Mouse (Mus musculus) heart, postnatal 0 days (tissue): ENCODE results near the gene Zfp541. TPM values are rescaled to one million over a fixed set of nuclear protein-coding genes. Genes with fewer than 3 reads are reported as not detected.

Source experiments
- ATAC-seq: fragments of 200-750 bp; cut with Nextera tagmentation; 2 replicates; pipeline ENCODE4 v1.8.0; 2017; ENCODE audit warnings: low read depth, moderate number of reproducible peaks, moderate library complexity; ENCODE audit not compliant: insufficient read depth
- DNase-seq: peaks from one replicate; pipeline ENCODE4 v3.0.0-alpha.2; 2016; ENCODE audit warnings: low spot score
- H3K27ac ChIP-seq: fragments of 300-500 bp; sonication (generic); 2 replicates; pipeline ENCODE4 v1.5.1; 2014; ENCODE audit warnings: low read depth, mild to moderate bottlenecking
- H3K27me3 ChIP-seq: fragments of 300-500 bp; sonication (generic); 2 replicates; pipeline ENCODE4 v1.6.1; 2014; ENCODE audit warnings: low read length, mixed read lengths; ENCODE audit not compliant: control insufficient read depth, insufficient read depth
- H3K36me3 ChIP-seq: fragments of 300-500 bp; sonication (generic); replicated peaks from 2 replicates; pipeline ENCODE4 v1.6.1; 2014; ENCODE audit warnings: low read length, mixed read lengths; ENCODE audit not compliant: control insufficient read depth, insufficient read depth
- H3K4me1 ChIP-seq: fragments of 300-500 bp; sonication (generic); 2 replicates; pipeline ENCODE4 v1.6.1; 2014; ENCODE audit warnings: antibody characterized with exemption; ENCODE audit not compliant: control insufficient read depth, insufficient read depth
- H3K4me2 ChIP-seq: fragments of 300-500 bp; sonication (generic); 2 replicates; pipeline ENCODE4 v1.6.1; 2014; ENCODE audit warnings: low read depth, mild to moderate bottlenecking, low read length, moderate library complexity
- H3K4me3 ChIP-seq: fragments of 300-500 bp; sonication (generic); 2 replicates; pipeline ENCODE4 v1.5.1; 2014; ENCODE audit warnings: low read depth, low read length
- H3K9ac ChIP-seq: fragments of 300-500 bp; sonication (generic); replicated peaks from 2 replicates; pipeline ENCODE4 v1.6.1; 2014; ENCODE audit warnings: low read depth, low read length, mixed read lengths
- H3K9me3 ChIP-seq: fragments of 300-500 bp; sonication (generic); replicated peaks from 2 replicates; pipeline ENCODE4 v1.6.1; 2016; ENCODE audit warnings: low read length; ENCODE audit not compliant: control insufficient read depth
- CTCF ChIP-seq: IDR thresholded peaks from 2 replicates; pipeline ENCODE4 v1.5.1; 2016; ENCODE audit warnings: antibody characterized with exemption, control low read depth, low read depth
- EP300 ChIP-seq: IDR thresholded peaks from 2 replicates; pipeline ENCODE4 v1.6.1; 2016; ENCODE audit warnings: antibody characterized with exemption, low read depth
- WGBS: fragments of 180-500 bp; shearing (Covaris S2); extraction: QIAGEN DNeasy Blood & Tissue Kit; methylation state at CpG from one replicate; pipeline ENCODE4 v1.1.7; 2014; 5-methylcytosine and 5-hydroxymethylcytosine counted together
- polyA plus RNA-seq: library from polyadenylated mRNA; unstranded; fragments of >200 nt; fragmentation: Nextera tagmentation; extraction: Ambion mirVana; gene quantifications from 2 replicates; pipeline ENCODE4 v1.2.1, GENCODE M21; 2015
- total RNA-seq: library from RNA; depleted of rRNA; stranded (reverse); fragments of >200 nt; gene quantifications from 2 replicates; pipeline ENCODE4 v1.2.3, GENCODE M21; 2014; ENCODE audit warnings: low replicate concordance; rRNA removed

Zfp541 gene
- 0.54 TPM in 1 of 2 replicates, not detected in the other for total RNA-seq
- not detected in 2 replicates for polyA plus RNA-seq

DNA sequence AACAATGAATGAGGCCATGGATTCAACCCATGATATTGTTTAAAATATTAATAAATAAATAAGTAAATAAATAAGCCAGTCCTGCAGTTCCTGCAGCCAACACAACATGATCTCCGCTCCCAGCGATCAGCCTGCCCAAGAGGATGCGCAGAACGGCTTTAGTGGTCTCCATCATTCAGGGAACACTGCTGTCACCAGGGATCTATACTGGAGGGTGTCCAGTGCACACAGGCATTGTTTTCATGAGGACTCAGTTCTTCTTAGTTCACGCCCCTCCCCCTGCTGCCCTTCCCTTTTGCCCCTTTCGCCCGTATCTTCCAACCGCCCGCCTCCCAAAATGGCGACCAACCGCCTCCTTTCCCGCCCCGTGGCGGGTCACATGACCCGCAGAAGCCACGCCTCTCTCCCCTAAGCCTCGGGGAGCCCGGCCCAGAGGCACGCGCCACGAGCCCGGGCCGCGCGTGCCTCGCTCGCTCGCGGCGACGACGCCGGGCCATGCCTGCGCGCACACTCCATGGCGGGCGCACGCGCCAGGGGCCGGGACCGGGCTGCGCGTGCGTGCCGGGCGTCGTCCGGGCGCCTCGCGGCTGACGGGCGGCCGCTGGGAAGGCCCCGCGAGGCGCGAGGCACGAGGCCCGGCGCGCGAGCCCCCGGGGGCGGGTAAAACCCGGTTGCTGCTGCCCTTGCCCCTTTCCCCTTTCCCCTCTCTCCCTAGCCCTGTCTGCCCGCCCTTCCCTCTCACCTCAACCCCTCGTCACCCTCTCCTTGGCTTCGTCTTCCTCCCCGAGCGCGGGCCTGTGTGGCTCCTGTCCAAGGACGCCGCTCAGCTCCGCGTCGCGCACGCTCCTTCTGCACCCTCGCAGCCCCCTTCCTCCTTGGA, at the start of gene Zfp541:
Zfp541 (plus strand) TSS at position 596 of the 880 bp plus-strand sequence.
- ATAC-seq: no peak
- no peak within 1 kb of the TSS for H3K27ac ChIP-seq
- 37% methylated on average over 60 of the region's 80 CpGs for WGBS

GRCm38 (mm10) chr7:16012576-16013263, 48.9 kb upstream of the Zfp541 start:
- H3K4me2 ChIP-seq: no peak overlapping the region
- no peak overlapping the region for H3K9ac ChIP-seq
- no peaks in the 10 kb centered on the region for H3K36me3 ChIP-seq
- H3K27ac ChIP-seq: no peak overlapping the region
- no peak for DNase-seq
- H3K27me3 ChIP-seq: no peaks in the 10 kb centered on the region
- WGBS: 68% methylated on average over 11 of the region's 11 CpGs
- TF ChIP-seq EP300: no peak
- peak; percentile 49 for TF ChIP-seq CTCF
- peaks cover 38% of the 10 kb centered on the region for H3K4me1 ChIP-seq
- H3K4me3 ChIP-seq: no peak overlapping the region
- no peaks in the 10 kb centered on the region for H3K9me3 ChIP-seq
- no peak for ATAC-seq

More for the DNA sequence above, at the start of gene Zfp541:
- H3K27me3 ChIP-seq: peaks cover 21% of the 10 kb centered on the region
- H3K9me3 ChIP-seq: peaks cover 11% of the 10 kb centered on the region; the same call in 1 of the 2 replicates
- no peak within 1 kb of the TSS; the same call in 1 of the 2 replicates for H3K4me3 ChIP-seq
- H3K36me3 ChIP-seq: no peaks in the 10 kb centered on the region
- no peak within 1 kb of the TSS for H3K4me2 ChIP-seq
- H3K4me1 ChIP-seq: no peaks in the 10 kb centered on the region
- H3K9ac ChIP-seq: no peak within 1 kb of the TSS
- no peak for DNase-seq
- TF ChIP-seq CTCF (no peak), EP300 (no peak)

DNA sequence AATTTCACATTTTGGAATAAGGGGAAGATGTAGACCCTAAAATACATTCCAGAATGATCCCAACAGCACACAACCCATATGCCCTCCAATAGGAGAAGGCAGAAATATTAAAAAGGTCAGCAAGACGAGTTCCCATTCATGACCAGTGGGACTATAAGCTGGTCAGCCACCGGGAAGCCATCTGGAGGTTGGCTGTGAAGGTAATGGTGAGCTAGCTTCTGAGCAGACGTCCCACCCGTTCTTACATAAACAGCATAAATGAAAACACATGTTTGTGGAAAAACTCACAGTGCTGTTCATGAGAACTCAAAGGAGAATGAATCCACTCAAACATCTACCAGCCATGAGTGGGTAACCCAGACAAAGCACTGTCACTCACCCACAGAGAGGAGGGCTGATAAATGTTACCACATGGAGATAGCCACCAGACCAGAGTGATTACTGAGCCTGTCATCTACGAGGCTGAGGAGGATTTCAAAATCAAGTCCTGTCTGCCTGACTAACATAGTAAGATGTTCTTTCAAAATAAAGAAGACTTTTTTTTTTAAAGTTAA, 47.8 kb upstream of the Zfp541 start:
- no peak for DNase-seq
- Histone ChIP-seq H3K4me1 (peaks cover 38% of the 10 kb centered on the region), H3K27ac (0 out of 2 replicates have a peak overlapping the region, but pooled peaks have one; percentile 78), H3K36me3 (no peaks in the 10 kb centered on the region), H3K9ac (no peak overlapping the region), H3K4me2 (no peak overlapping the region), H3K4me3 (no peak overlapping the region), H3K9me3 (no peaks in the 10 kb centered on the region), H3K27me3 (no peaks in the 10 kb centered on the region)
- WGBS: 82% methylated on average over 5 of the region's 5 CpGs
- TF ChIP-seq CTCF: no peak
- no peak for TF ChIP-seq EP300
- no peak for ATAC-seq

- no peaks in the 10 kb centered on the region for H3K9me3 ChIP-seq
- ATAC-seq (peak; percentile 53; the same call in 1 of the 2 replicates), DNase-seq (no peak)
- WGBS: 58% methylated on average over 8 of the region's 8 CpGs
- H3K9ac ChIP-seq: no peak overlapping the region
- no peak overlapping the region for H3K4me3 ChIP-seq
- H3K4me1 ChIP-seq: peaks cover 43% of the 10 kb centered on the region
- H3K27me3 ChIP-seq: no peaks in the 10 kb centered on the region
- H3K4me2 ChIP-seq: no peak overlapping the region
- TF ChIP-seq CTCF (no peak), EP300 (no peak)
- H3K27ac ChIP-seq: peak overlapping the region; percentile 78
- no peaks in the 10 kb centered on the region for H3K36me3 ChIP-seq
Observed at GRCm38 (mm10) chr7:16014521-16015175, 47.0 kb upstream of the Zfp541 start.

DNA sequence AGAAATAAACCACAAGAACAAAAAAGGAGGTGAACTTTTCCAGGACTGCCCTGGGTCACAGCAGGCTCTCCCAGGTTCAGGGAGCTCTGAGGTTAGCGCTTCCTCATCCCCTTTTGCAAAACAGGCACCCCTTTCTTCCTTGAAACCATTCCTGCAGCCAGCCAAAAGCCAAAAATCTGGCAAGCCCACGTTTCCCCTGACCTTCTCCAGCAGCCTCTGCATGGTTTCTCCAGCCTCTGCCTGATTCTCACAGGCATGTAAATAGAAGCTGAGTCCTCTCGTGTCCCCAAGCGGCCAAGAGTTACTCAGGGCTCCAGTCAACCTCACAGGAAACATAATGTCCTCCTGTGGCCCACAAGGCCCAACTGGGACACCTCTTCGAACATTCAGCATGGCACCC, 46.2 kb upstream of the Zfp541 start:
- Histone ChIP-seq H3K9me3 (no peaks in the 10 kb centered on the region), H3K4me2 (no peak overlapping the region), H3K4me3 (no peak overlapping the region), H3K9ac (no peak overlapping the region), H3K27me3 (no peaks in the 10 kb centered on the region), H3K36me3 (no peaks in the 10 kb centered on the region), H3K27ac (peak overlapping the region; percentile 78), H3K4me1 (peaks cover 46% of the 10 kb centered on the region)
- TF ChIP-seq EP300 (no peak), CTCF (no peak)
- ATAC-seq (no peak), DNase-seq (no peak)
- 71% methylated on average over 5 of the region's 5 CpGs for WGBS
